Mouse (Mus musculus): Measurements from ENCODE around the gene Ehmt2.

DNA sequence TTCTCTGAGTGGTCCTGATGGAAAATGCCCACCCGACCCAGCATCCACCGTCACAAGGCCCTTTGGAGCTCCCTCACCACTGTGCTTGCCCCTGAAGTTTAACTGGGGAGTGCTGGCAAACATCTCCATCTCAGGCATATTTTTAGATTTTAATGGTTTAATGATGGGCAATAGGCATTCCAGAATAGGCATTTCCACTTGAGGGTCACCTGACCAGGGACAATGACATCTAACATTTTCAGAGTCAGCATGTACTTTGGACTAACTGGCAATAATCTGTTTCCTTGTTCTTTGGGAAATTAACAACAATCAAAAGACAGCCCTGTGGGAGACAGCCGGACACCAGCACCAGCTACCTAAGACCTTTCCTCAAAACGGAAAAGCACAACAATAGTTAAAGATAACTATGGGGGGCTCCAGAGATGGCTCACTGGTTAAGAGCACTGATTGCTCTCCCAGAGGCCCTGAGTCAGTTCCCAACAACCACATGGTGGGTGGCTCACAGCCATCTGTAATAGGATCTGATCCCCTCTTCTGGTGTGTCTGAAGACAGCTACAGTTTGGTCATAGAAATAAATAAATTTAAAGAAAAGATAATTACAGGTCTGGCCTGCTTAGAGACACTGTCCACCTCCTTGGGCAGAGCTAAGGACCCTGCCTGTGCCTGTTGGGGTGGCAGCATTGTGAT is 45.0 kb downstream of the Ehmt2 start:
- TF ChIP-seq GATA1 (IDR thresholded peaks at IDR 0.05; ENCODE audit: borderline replicate concordance, low read length) (no peak), FLI1 (IDR thresholded peaks at IDR 0.05; ENCODE audit: low read length) (no peak)

Measured in megakaryocyte, embryonic 14.5 days (primary cell).